ENCODE assay signal across 8 mouse cellular contexts in the genomic region with DNA sequence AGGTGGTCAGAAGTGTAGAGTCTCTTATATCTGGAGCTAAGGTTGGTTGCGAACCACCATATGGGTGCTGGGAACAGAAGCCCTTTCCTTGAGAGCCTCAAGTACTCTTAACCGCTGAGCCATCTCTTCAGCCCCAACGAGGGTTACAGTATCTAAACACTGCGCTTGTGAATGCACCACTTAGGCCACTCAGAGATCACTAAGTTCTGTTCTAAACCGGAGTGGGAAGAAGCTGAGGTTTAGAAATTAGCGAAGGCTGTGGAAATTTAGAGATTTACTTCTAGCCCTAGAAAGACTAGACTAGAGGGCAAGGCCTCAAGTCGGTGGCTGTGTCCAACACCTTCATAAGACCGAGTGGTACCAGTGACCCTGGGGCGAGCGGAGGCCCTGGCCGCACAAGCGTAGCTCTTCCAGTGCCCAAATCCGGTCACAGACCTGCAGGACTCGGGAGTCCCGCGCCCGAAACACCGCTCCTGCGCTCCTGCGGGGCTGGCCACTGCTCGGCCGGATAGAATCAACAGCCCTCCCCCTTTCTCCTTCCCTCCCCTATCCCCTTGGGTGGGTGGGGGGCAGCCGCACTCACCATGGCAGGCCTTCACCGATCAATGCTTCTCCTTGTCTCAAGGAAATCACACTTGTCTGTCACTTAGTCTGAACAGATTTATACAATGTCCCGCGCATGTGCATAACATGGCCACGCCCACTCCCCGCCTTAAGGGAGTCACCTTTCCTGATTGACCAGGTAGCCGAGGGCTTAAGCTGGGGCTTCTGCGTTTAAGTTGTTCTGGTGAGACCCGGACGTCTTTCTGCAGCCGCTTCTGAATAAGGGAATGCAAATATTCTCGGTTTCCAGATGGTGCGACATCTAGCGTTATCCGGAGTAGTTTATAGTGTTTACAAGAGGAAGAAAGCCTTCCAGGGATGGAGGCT. TPM values are rescaled to one million over a fixed set of nuclear protein-coding genes. Genes with fewer than 3 reads are reported as not detected.
DNase-seq lines count a peak whose midpoint lies in the region; ATAC-seq lines count a peak whose summit lies in the region.

No protein-coding gene starts in this region.

- H3K9me3 ChIP-seq in hindbrain, embryonic 12.5 days (replicated peaks): no peaks in the 10 kb centered on the region
- no peaks in the 10 kb centered on the region for H3K9me3 ChIP-seq in lung, embryonic 16.5 days (ENCODE audit: control insufficient read depth, low read length)

- DNase-seq in T-cell, adult 2 months (ENCODE audit: low spot score): peak; percentile 36
- DNase-seq in cerebellum, postnatal 10 days: peak; percentile 92 to 93
- peak; percentile 73 to 75 for DNase-seq in frontal cortex, postnatal 14 days (ENCODE audit: low spot score in 2 of 2)
- DNase-seq in layer of hippocampus, postnatal 10 days (ENCODE audit: low spot score in 2 of 2): peak; percentile 64 to 78
- DNase-seq in retina, adult 2 months (ENCODE audit: low read depth, low spot score): peak; percentile 75
- DNase-seq in urinary bladder, postnatal 36 days (ENCODE audit: low spot score in 2 of 2): peak; percentile 86 to 89

- peak overlapping the region; percentile 83 for H3K4me2 ChIP-seq in hindbrain, embryonic 12.5 days (replicated peaks)
- H3K4me2 ChIP-seq in lung, embryonic 16.5 days (ENCODE audit: low read depth, low read length): peak overlapping the region; percentile 70

- peak; percentile 78 for ATAC-seq in hindbrain, embryonic 12.5 days (ENCODE audit: low FRiP score)
- peak; percentile 91 for ATAC-seq in lung, embryonic 16.5 days (ENCODE audit: low read depth)

- no peaks in the 10 kb centered on the region for H3K27me3 ChIP-seq in hindbrain, embryonic 12.5 days
- H3K27me3 ChIP-seq in lung, embryonic 16.5 days (ENCODE audit: control insufficient read depth, insufficient read depth, low read depth, low read length): no peaks in the 10 kb centered on the region

- H3K4me1 ChIP-seq in hindbrain, embryonic 12.5 days: no peaks in the 10 kb centered on the region; the same call in 1 of the 2 replicates
- H3K4me1 ChIP-seq in lung, embryonic 16.5 days (replicated peaks; ENCODE audit: control insufficient read depth, insufficient read depth, low read length): no peaks in the 10 kb centered on the region

- no peaks in the 10 kb centered on the region for H3K36me3 ChIP-seq in hindbrain, embryonic 12.5 days
- no peaks in the 10 kb centered on the region for H3K36me3 ChIP-seq in lung, embryonic 16.5 days (ENCODE audit: control insufficient read depth, insufficient read depth, low read length)

- 7% methylated on average over 37 of the region's 37 CpGs for WGBS in hindbrain, embryonic 12.5 days
- WGBS in lung, embryonic 16.5 days: 5% methylated on average over 37 of the region's 37 CpGs

- peak overlapping the region; percentile 59 for H3K4me3 ChIP-seq in hindbrain, embryonic 12.5 days
- H3K4me3 ChIP-seq in lung, embryonic 16.5 days (ENCODE audit: low read length): peak overlapping the region; percentile 71

- peak overlapping the region; percentile 68 for H3K27ac ChIP-seq in hindbrain, embryonic 12.5 days
- H3K27ac ChIP-seq in lung, embryonic 16.5 days (ENCODE audit: low read length): peak overlapping the region; percentile 74

- peak overlapping the region; percentile 76 for H3K9ac ChIP-seq in hindbrain, embryonic 12.5 days
- H3K9ac ChIP-seq in lung, embryonic 16.5 days (ENCODE audit: low read length): peak overlapping the region; percentile 81

RNA-seq across cellular contexts. Expression of gene Zfp791, which starts 3.6 kb away (rescaled TPM):
- polyA plus RNA-seq in hindbrain, embryonic 12.5 days (2016; fragmentation: Nextera tagmentation; extraction: Ambion mirVana): 1.7 and 2.7 TPM in 2 replicates
- total RNA-seq in layer of hippocampus, postnatal 10 days (2021): 1 to 10 TPM; 5.1 to 5.3 TPM
- 3.4 and 3.7 TPM in 2 replicates for polyA plus RNA-seq in lung, embryonic 16.5 days (2015; fragmentation: Nextera tagmentation; extraction: Ambion mirVana)

RNA-seq across cellular contexts. Expression of gene Cks1brt, which starts 32.4 kb away (rescaled TPM):
- 0.09 TPM in 1 of 2 replicates, not detected in the other for polyA plus RNA-seq in hindbrain, embryonic 12.5 days (2016; fragmentation: Nextera tagmentation; extraction: Ambion mirVana)
- total RNA-seq in layer of hippocampus, postnatal 10 days (2021): not detected
- polyA plus RNA-seq in lung, embryonic 16.5 days (2015; fragmentation: Nextera tagmentation; extraction: Ambion mirVana): not detected in 2 replicates

RNA-seq across cellular contexts. Expression of gene Man2b1, which starts 36.2 kb away (rescaled TPM):
- polyA plus RNA-seq in hindbrain, embryonic 12.5 days (2016; fragmentation: Nextera tagmentation; extraction: Ambion mirVana): 19.7 and 22.4 TPM in 2 replicates
- total RNA-seq in layer of hippocampus, postnatal 10 days (2021): 10 to 100 TPM; 32.7 to 40.1 TPM
- 44.6 and 48.7 TPM in 2 replicates for polyA plus RNA-seq in lung, embryonic 16.5 days (2015; fragmentation: Nextera tagmentation; extraction: Ambion mirVana)

RNA-seq across cellular contexts. Expression of gene Wdr83, which starts 38.2 kb away (rescaled TPM):
- 46.0 and 48.4 TPM in 2 replicates for polyA plus RNA-seq in hindbrain, embryonic 12.5 days (2016; fragmentation: Nextera tagmentation; extraction: Ambion mirVana)
- total RNA-seq in layer of hippocampus, postnatal 10 days (2021): 10 to 100 TPM; 26.5 to 30.8 TPM
- polyA plus RNA-seq in lung, embryonic 16.5 days (2015; fragmentation: Nextera tagmentation; extraction: Ambion mirVana): 45.4 and 45.8 TPM in 2 replicates

RNA-seq across cellular contexts. Expression of gene Wdr83os, which starts 38.8 kb away (rescaled TPM):
- polyA plus RNA-seq in hindbrain, embryonic 12.5 days (2016; fragmentation: Nextera tagmentation; extraction: Ambion mirVana): 93.6 and 108 TPM in 2 replicates
- 10 to 100 TPM; 60.8 to 61.8 TPM for total RNA-seq in layer of hippocampus, postnatal 10 days (2021)
- polyA plus RNA-seq in lung, embryonic 16.5 days (2015; fragmentation: Nextera tagmentation; extraction: Ambion mirVana): 134 and 137 TPM in 2 replicates

Comparison
In these comparisons a context has a peak if more than half of its experiments do, and no peak if none do; other contexts are left out.
1. Peak in every context shown above with its lines: DNase-seq, ATAC-seq, H3K4me3 ChIP-seq and H3K27ac ChIP-seq.
2. DNase-seq: peak in every context shown above with its lines; median percentile 92 in cerebellum, postnatal 10 days; 88 in urinary bladder, postnatal 36 days; 75 in retina, adult 2 months; 74 in frontal cortex, postnatal 14 days; 71 in layer of hippocampus, postnatal 10 days; 36 in T-cell, adult 2 months.